Mouse (Mus musculus) midbrain, postnatal 0 days (tissue): ENCODE data around the gene Miga2. TPM values are rescaled to one million over a fixed set of nuclear protein-coding genes. Genes with fewer than 3 reads are reported as not detected.
"Not testable (repeated sequence)": the region's sequence is repeated elsewhere in the genome, so short reads cannot be mapped to it uniquely, and the experiment has no call there.

ENCODE experiments used
- ATAC-seq: fragments of 200-750 bp; cut with Nextera tagmentation; 2 replicates; pipeline ENCODE4 v1.8.0; 2017; ENCODE audit warnings: moderate number of reproducible peaks, mild to moderate bottlenecking, moderate TSS enrichment, moderate library complexity; ENCODE audit not compliant: low FRiP score
- DNase-seq: peaks from one replicate; pipeline ENCODE4 v3.0.0-alpha.2; 2015; ENCODE audit warnings: low spot score
- H3K27ac ChIP-seq: fragments of 300-500 bp; sonication (generic); 2 replicates; pipeline ENCODE4 v1.5.1; 2014; ENCODE audit warnings: low read depth, mild to moderate bottlenecking, low read length, mixed read lengths
- H3K27me3 ChIP-seq: fragments of 300-500 bp; sonication (generic); 2 replicates; pipeline ENCODE4 v1.6.1; 2014; ENCODE audit warnings: low read length, control low read depth, mixed read lengths; ENCODE audit not compliant: insufficient read depth
- H3K36me3 ChIP-seq: fragments of 300-500 bp; sonication (generic); 2 replicates; pipeline ENCODE4 v1.6.1; 2014; ENCODE audit warnings: low read length, control low read depth, mixed read lengths; ENCODE audit not compliant: insufficient read depth
- H3K4me1 ChIP-seq: fragments of 300-500 bp; sonication (generic); 2 replicates; pipeline ENCODE4 v1.6.1; 2014; ENCODE audit warnings: mild to moderate bottlenecking, control low read depth, antibody characterized with exemption, low read length, mixed read lengths; ENCODE audit not compliant: insufficient read depth
- H3K4me2 ChIP-seq: fragments of 300-500 bp; sonication (generic); 2 replicates; pipeline ENCODE4 v1.6.1; 2014; ENCODE audit warnings: low read depth, mild to moderate bottlenecking, low read length, mixed read lengths; ENCODE audit not compliant: poor library complexity, severe bottlenecking
- H3K4me3 ChIP-seq: fragments of 300-500 bp; sonication (generic); 2 replicates; pipeline ENCODE4 v1.5.1; 2014; ENCODE audit warnings: low read depth, mild to moderate bottlenecking, low read length, moderate library complexity
- H3K9ac ChIP-seq: fragments of 300-500 bp; sonication (generic); replicated peaks from 2 replicates; pipeline ENCODE4 v1.6.1; 2014; ENCODE audit warnings: mild to moderate bottlenecking, low read length, moderate library complexity, mixed read lengths; ENCODE audit not compliant: poor library complexity, severe bottlenecking
- H3K9me3 ChIP-seq: fragments of 300-500 bp; sonication (generic); 2 replicates; pipeline ENCODE4 v1.6.1; 2016; ENCODE audit warnings: low read length, control low read depth
- CTCF ChIP-seq: IDR thresholded peaks from 2 replicates; pipeline ENCODE4 v1.5.1; 2016; ENCODE audit warnings: antibody characterized with exemption, mild to moderate bottlenecking
- WGBS: fragments of 180-500 bp; shearing (Covaris S2); extraction: QIAGEN DNeasy Blood & Tissue Kit; methylation state at CpG from one replicate; pipeline ENCODE4 v1.1.7; 2014; 5-methylcytosine and 5-hydroxymethylcytosine counted together
- polyA plus RNA-seq: library from polyadenylated mRNA; unstranded; fragments of >200 nt; fragmentation: Nextera tagmentation; extraction: Ambion mirVana; gene quantifications from 2 replicates; pipeline ENCODE4 v1.2.1, GENCODE M21; 2015
- total RNA-seq: library from RNA; depleted of rRNA; stranded (reverse); fragments of >200 nt; gene quantifications from 2 replicates; pipeline ENCODE4 v1.2.3, GENCODE M21; 2014

Miga2 gene
- total and polyA plus RNA-seq, 2 experiments from 2014 or later, result 28.7 to 64.2 TPM

GRCm38 (mm10) chr2:30416649-30416965 is 52.6 kb downstream of the Miga2 start:
- TF ChIP-seq CTCF, result no peak
- WGBS, result 1% methylated on average over 7 of the region's 7 CpGs
- Histone ChIP-seq H3K4me3 (peak overlapping the region; percentile 77), H3K4me1 (peaks cover 11% of the 10 kb centered on the region), H3K9me3 (no peaks in the 10 kb centered on the region), H3K36me3 (peaks cover 5% of the 10 kb centered on the region; the same call in 1 of the 2 replicates), H3K9ac (peak overlapping the region; percentile 86), H3K27me3 (no peaks in the 10 kb centered on the region), H3K4me2 (peak overlapping the region; percentile 64), H3K27ac (peak overlapping the region; percentile 92)
- ATAC-seq (no peak), DNase-seq (no peak)

GRCm38 (mm10) chr2:30417154-30417553 is 53.1 kb downstream of the Miga2 start:
- H3K36me3 ChIP-seq, DNase-seq, H3K27ac ChIP-seq, H3K9me3 ChIP-seq, H3K9ac ChIP-seq, ATAC-seq, H3K27me3 ChIP-seq: not testable (repeated sequence)
- peak overlapping the region; percentile 77; the same call in 1 of the 2 replicates for H3K4me3 ChIP-seq
- peaks cover 11% of the 10 kb centered on the region for H3K4me1 ChIP-seq
- H3K4me2 ChIP-seq, result 0 out of 2 replicates have a peak overlapping the region, but pooled peaks have one; percentile 64
- WGBS, result 84% methylated on average over 6 of the region's 6 CpGs

GRCm38 (mm10) chr2:30417595-30418165 is 53.6 kb downstream of the Miga2 start:
- ATAC-seq (no peak), DNase-seq (no peak)
- Histone ChIP-seq H3K27me3 (no peaks in the 10 kb centered on the region), H3K4me3 (no peak overlapping the region), H3K36me3 (peaks cover 1% of the 10 kb centered on the region; the same call in 1 of the 2 replicates), H3K9ac (no peak overlapping the region), H3K4me1 (peaks cover 11% of the 10 kb centered on the region), H3K4me2 (no peak overlapping the region), H3K9me3 (no peaks in the 10 kb centered on the region), H3K27ac (no peak overlapping the region)
- TF ChIP-seq CTCF, result no peak
- WGBS, result 72% methylated on average over 5 of the region's 5 CpGs

GRCm38 (mm10) chr2:30418259-30418658 is 54.2 kb downstream of the Miga2 start:
- peak overlapping the region; percentile 13; the same call in 1 of the 2 replicates for H3K4me2 ChIP-seq
- H3K9ac ChIP-seq, result no peak overlapping the region
- H3K9me3 ChIP-seq, result no peaks in the 10 kb centered on the region
- no peak for TF ChIP-seq CTCF
- 69% methylated on average over 6 of the region's 6 CpGs for WGBS
- H3K27me3 ChIP-seq, result no peaks in the 10 kb centered on the region
- H3K4me1 ChIP-seq, result peaks cover 11% of the 10 kb centered on the region
- no peaks in the 10 kb centered on the region for H3K36me3 ChIP-seq
- no peak overlapping the region for H3K27ac ChIP-seq
- DNase-seq (no peak), ATAC-seq (no peak)
- H3K4me3 ChIP-seq, result no peak overlapping the region

- 33% methylated on average over 10 of the region's 10 CpGs for WGBS
- H3K27ac ChIP-seq, result peak overlapping the region; percentile 9; the same call in 1 of the 2 replicates
- no peaks in the 10 kb centered on the region for H3K9me3 ChIP-seq
- H3K4me3 ChIP-seq, result no peak overlapping the region
- H3K27me3 ChIP-seq, result no peaks in the 10 kb centered on the region
- H3K9ac ChIP-seq, result 0 out of 2 replicates have a peak overlapping the region, but pooled peaks have one; percentile 8
- no peaks in the 10 kb centered on the region for H3K36me3 ChIP-seq
- no peak for ATAC-seq
- peak overlapping the region; percentile 16; the same call in 1 of the 2 replicates for H3K4me2 ChIP-seq
- DNase-seq, result no peak
- peaks cover 11% of the 10 kb centered on the region for H3K4me1 ChIP-seq
- TF ChIP-seq CTCF, result no peak
These were observed 55.1 kb downstream of the Miga2 start for GRCm38 (mm10) chr2:30419112-30419511.

GRCm38 (mm10) chr2:30421432-30421831 is 57.4 kb downstream of the Miga2 start:
- H3K4me1 ChIP-seq, result peaks cover 11% of the 10 kb centered on the region
- no peaks in the 10 kb centered on the region for H3K9me3 ChIP-seq
- no peak overlapping the region for H3K27ac ChIP-seq
- H3K27me3 ChIP-seq, result no peaks in the 10 kb centered on the region
- H3K4me3 ChIP-seq, result no peak overlapping the region
- H3K4me2 ChIP-seq, result no peak overlapping the region
- ATAC-seq (no peak), DNase-seq (no peak)
- TF ChIP-seq CTCF, result no peak
- 69% methylated on average over 4 of the region's 4 CpGs for WGBS
- no peak overlapping the region for H3K9ac ChIP-seq
- peaks cover 3% of the 10 kb centered on the region; the same call in 1 of the 2 replicates for H3K36me3 ChIP-seq
